Mouse (Mus musculus) embryonic facial prominence, embryonic 14.5 days (tissue): ENCODE measurements around the gene Mkrn1. TPM values are rescaled to one million over a fixed set of nuclear protein-coding genes. Genes with fewer than 3 reads are reported as not detected.
"Not testable (repeated sequence)": the region's sequence is repeated elsewhere in the genome, so short reads cannot be mapped to it uniquely, and the experiment has no call there.

Experiments used
- ATAC-seq: fragments of 200-750 bp; cut with Nextera tagmentation; 2 replicates; pipeline ENCODE4 v1.8.0; 2017; ENCODE audit warnings: low read depth, moderate number of reproducible peaks, moderate TSS enrichment
- DNase-seq: peaks from one replicate; pipeline ENCODE4 v3.0.0-alpha.2; 2015; ENCODE audit warnings: low spot score
- H3K27ac ChIP-seq: fragments of 300-500 bp; sonication (generic); replicated peaks from 2 replicates; pipeline ENCODE4 v1.5.1; 2014; ENCODE audit warnings: low read depth, mild to moderate bottlenecking, low read length, moderate library complexity
- H3K27me3 ChIP-seq: fragments of 300-500 bp; sonication (generic); replicated peaks from 2 replicates; pipeline ENCODE4 v1.6.1; 2014; ENCODE audit warnings: low read length; ENCODE audit not compliant: control insufficient read depth, insufficient read depth
- H3K36me3 ChIP-seq: fragments of 300-500 bp; sonication (generic); 2 replicates; pipeline ENCODE4 v1.6.1; 2014; ENCODE audit warnings: low read length, mixed read lengths; ENCODE audit not compliant: control insufficient read depth, insufficient read depth
- H3K4me1 ChIP-seq: fragments of 300-500 bp; sonication (generic); 2 replicates; pipeline ENCODE4 v1.6.1; 2014; ENCODE audit warnings: antibody characterized with exemption, low read length; ENCODE audit not compliant: control insufficient read depth, insufficient read depth
- H3K4me2 ChIP-seq: fragments of 300-500 bp; sonication (generic); 2 replicates; pipeline ENCODE4 v1.6.1; 2014; ENCODE audit warnings: low read depth, mild to moderate bottlenecking, low read length, moderate library complexity, mixed read lengths
- H3K4me3 ChIP-seq: fragments of 300-500 bp; sonication (generic); 2 replicates; pipeline ENCODE4 v1.5.1; 2014; ENCODE audit warnings: low read depth, mild to moderate bottlenecking, low read length
- H3K9ac ChIP-seq: fragments of 300-500 bp; sonication (generic); 2 replicates; pipeline ENCODE4 v1.6.1; 2014; ENCODE audit warnings: low read depth, mild to moderate bottlenecking, low read length, moderate library complexity, mixed read lengths
- H3K9me3 ChIP-seq: fragments of 300-500 bp; sonication (generic); 2 replicates; pipeline ENCODE4 v1.6.1; 2016; ENCODE audit warnings: low read length; ENCODE audit not compliant: control insufficient read depth
- WGBS: fragments of 180-500 bp; shearing (Covaris S2); extraction: QIAGEN DNeasy Blood & Tissue Kit; methylation state at CpG from one replicate; pipeline ENCODE4 v1.1.7; 2014; 5-methylcytosine and 5-hydroxymethylcytosine counted together
- polyA plus RNA-seq: library from polyadenylated mRNA; unstranded; fragments of >200 nt; fragmentation: Nextera tagmentation; extraction: Ambion mirVana; gene quantifications from 2 replicates; pipeline ENCODE4 v1.2.1, GENCODE M21; 2014

The Mkrn1 gene
- polyA plus RNA-seq, 1 experiment from 2014 or later = 72.4 TPM

GRCm38 (mm10) chr6:39362684-39363083 lies 57.6 kb downstream of the Mkrn1 start:
- no peaks in the 10 kb centered on the region for H3K9me3 ChIP-seq
- no peak overlapping the region for H3K4me3 ChIP-seq
- H3K27me3 ChIP-seq = no peaks in the 10 kb centered on the region
- no peaks in the 10 kb centered on the region for H3K4me1 ChIP-seq
- DNase-seq = no peak
- H3K36me3 ChIP-seq = peaks cover 54% of the 10 kb centered on the region
- H3K9ac ChIP-seq = no peak overlapping the region
- no peak overlapping the region for H3K27ac ChIP-seq
- H3K4me2 ChIP-seq = no peak overlapping the region
- 89% methylated on average over 2 of the region's 2 CpGs for WGBS
- ATAC-seq = no peak

GRCm38 (mm10) chr6:39359207-39359606 lies 61.1 kb downstream of the Mkrn1 start:
- DNase-seq, H3K4me1 ChIP-seq, H3K9ac ChIP-seq, H3K27ac ChIP-seq, H3K9me3 ChIP-seq, ATAC-seq, H3K4me2 ChIP-seq, H3K4me3 ChIP-seq, H3K27me3 ChIP-seq: not testable (repeated sequence)
- peaks cover 59% of the 10 kb centered on the region for H3K36me3 ChIP-seq
- 97% methylated on average over 9 of the region's 9 CpGs for WGBS

- DNase-seq = peak; percentile 68
Observed at GRCm38 (mm10) chr6:39348946-39349345, 71.3 kb downstream of the Mkrn1 start.

GRCm38 (mm10) chr6:39347880-39348814 lies 72.1 kb downstream of the Mkrn1 start:
- Histone ChIP-seq H3K27ac (peak overlapping the region; percentile 49), H3K4me1 (no peaks in the 10 kb centered on the region), H3K36me3 (peaks cover 80% of the 10 kb centered on the region), H3K4me2 (no peak overlapping the region), H3K9ac (no peak overlapping the region), H3K9me3 (no peaks in the 10 kb centered on the region), H3K4me3 (no peak overlapping the region), H3K27me3 (no peaks in the 10 kb centered on the region)
- ATAC-seq = 0 out of 2 replicates have a peak, but pooled peaks have one; percentile 35
- peak; percentile 24 for DNase-seq
- 34% methylated on average over 4 of the region's 4 CpGs for whole genome bisulfite sequencing

More at GRCm38 (mm10) chr6:39348946-39349345, 71.3 kb downstream of the Mkrn1 start:
- 0 out of 2 replicates have a peak, but pooled peaks have one; percentile 48 for ATAC-seq
- Histone ChIP-seq H3K4me2 (no peak overlapping the region), H3K27ac (0 out of 2 replicates have a peak overlapping the region, but pooled peaks have one; percentile 46), H3K27me3 (no peaks in the 10 kb centered on the region), H3K36me3 (peaks cover 81% of the 10 kb centered on the region), H3K4me1 (no peaks in the 10 kb centered on the region), H3K9ac (no peak overlapping the region), H3K4me3 (no peak overlapping the region), H3K9me3 (no peaks in the 10 kb centered on the region)
- WGBS = 70% methylated on average over 6 of the region's 6 CpGs

Other genes starting within 250 kb of the Mkrn1 start
- gene Kdm7a, start 213.7 kb downstream of the Mkrn1 start, polyA plus RNA-seq = 5.5 and 6.0 TPM in 2 replicates
- gene Slc37a3, start 42.8 kb downstream of the Mkrn1 start, polyA plus RNA-seq = 56.9 and 57.3 TPM in 2 replicates
- gene Rab19, start 39.3 kb downstream of the Mkrn1 start, polyA plus RNA-seq = 0.93 and 1.8 TPM in 2 replicates
- gene Dennd2a, start 137.4 kb upstream of the Mkrn1 start, polyA plus RNA-seq = 24.0 and 28.4 TPM in 2 replicates
- 27.3 and 32.8 TPM in 2 replicates for gene Adck2, start 153.4 kb upstream of the Mkrn1 start, polyA plus RNA-seq
- not detected in 2 replicates for gene Gm42420, start 165.3 kb upstream of the Mkrn1 start, polyA plus RNA-seq
- 343 and 390 TPM in 2 replicates for gene Ndufb2, start 172.1 kb upstream of the Mkrn1 start, polyA plus RNA-seq